Mouse (Mus musculus) myocyte (in vitro differentiated cells): ENCODE measurements around the gene Sp2. TPM values are rescaled to one million over a fixed set of nuclear protein-coding genes. Genes with fewer than 3 reads are reported as not detected.

ENCODE experiments used
- H3K27me3 ChIP-seq: one replicate; pipeline ENCODE4 v1.6.1; 2011; ENCODE audit not compliant: control insufficient read depth, insufficient read depth, insufficient read length
- H3K36me3 ChIP-seq: one replicate; pipeline ENCODE4 v1.6.1; 2011; ENCODE audit not compliant: control insufficient read depth, insufficient read depth
- H3K4me2 ChIP-seq: one replicate; pipeline ENCODE4 v1.6.1; 2011; ENCODE audit warnings: low read depth, control low read depth
- H3K4me3 ChIP-seq: one replicate; pipeline ENCODE4 v1.5.1; 2011; ENCODE audit warnings: mild to moderate bottlenecking, control low read depth, moderate library complexity
- H3K79me2 ChIP-seq: one replicate; pipeline ENCODE4 v1.6.1; 2011; ENCODE audit not compliant: control insufficient read depth, insufficient read depth
- H3ac ChIP-seq: one replicate; pipeline ENCODE4 v1.6.1; 2011; ENCODE audit not compliant: control insufficient read depth, insufficient read length
- CEBPB ChIP-seq: IDR thresholded peaks from 2 replicates; pipeline ENCODE4 v1.6.1; 2011; ENCODE audit warnings: mild to moderate bottlenecking, moderate library complexity; ENCODE audit not compliant: poor library complexity, insufficient read depth, severe bottlenecking
- E2F4 ChIP-seq: IDR thresholded peaks from one replicate; pipeline ENCODE4 v1.6.1; 2011; ENCODE audit warnings: mild to moderate bottlenecking, control low read depth, moderate library complexity; ENCODE audit not compliant: insufficient read depth
- MAX ChIP-seq: IDR thresholded peaks from one replicate; pipeline ENCODE4 v1.6.1; 2011; ENCODE audit warnings: low read depth, mild to moderate bottlenecking, control low read depth
- MYOD1 ChIP-seq, 3 experiments: IDR thresholded peaks; one replicate each; pipeline ENCODE4 v1.6.1; 2011; ENCODE audit warnings: control low read depth in 2 of 3, low read depth in 2 of 3, mild to moderate bottlenecking in 2 of 3, moderate library complexity in 1 of 3; ENCODE audit not compliant: insufficient read length in 2 of 3, control insufficient read depth in 1 of 3
- MYOG ChIP-seq, 3 experiments: IDR thresholded peaks; one replicate each; pipeline ENCODE4 v1.6.1; 2011; ENCODE audit warnings: control low read depth in 2 of 3, low read depth in 2 of 3, mild to moderate bottlenecking in 2 of 3; ENCODE audit not compliant: insufficient read length in 2 of 3, control insufficient read depth in 1 of 3, insufficient read depth in 1 of 3
- POLR2A ChIP-seq: IDR thresholded peaks from one replicate; pipeline ENCODE4 v1.6.1; 2011; ENCODE audit warnings: low read depth, mild to moderate bottlenecking, control low read depth, moderate library complexity; ENCODE audit not compliant: insufficient read length
- POLR2AphosphoS2 ChIP-seq: IDR thresholded peaks from one replicate; pipeline ENCODE4 v1.6.1; 2011; ENCODE audit warnings: low read depth, control low read depth; ENCODE audit not compliant: insufficient read length
- REST ChIP-seq: IDR thresholded peaks from one replicate; pipeline ENCODE4 v1.6.1; 2011; ENCODE audit warnings: mild to moderate bottlenecking, control low read depth, moderate library complexity; ENCODE audit not compliant: insufficient read depth, insufficient read length
- SRF ChIP-seq: IDR thresholded peaks from one replicate; pipeline ENCODE4 v1.6.1; 2011; ENCODE audit warnings: low read depth; ENCODE audit not compliant: control insufficient read depth, insufficient read length
- TCF12 ChIP-seq: IDR thresholded peaks from one replicate; pipeline ENCODE4 v1.6.1; 2011; ENCODE audit warnings: mild to moderate bottlenecking, control low read depth; ENCODE audit not compliant: poor library complexity, insufficient read depth, severe bottlenecking
- TCF3 ChIP-seq: IDR thresholded peaks from one replicate; pipeline ENCODE4 v1.6.1; 2011; ENCODE audit warnings: low read depth, control low read depth; ENCODE audit not compliant: insufficient read length
- USF1 ChIP-seq: IDR thresholded peaks from one replicate; pipeline ENCODE4 v1.6.1; 2011; ENCODE audit warnings: low read depth, mild to moderate bottlenecking, control low read depth, moderate library complexity
- polyA plus RNA-seq: library from polyadenylated mRNA; unstranded; fragments of >200 nt; fragmentation: generic; extraction: Trizol; gene quantifications from one replicate; pipeline ENCODE4 v1.2.1, GENCODE M21; 2012; ENCODE audit warnings: missing spikeins

The Sp2 gene
- polyA plus RNA-seq, 1 experiment: 11.5 TPM

GRCm38 (mm10) chr11:96980021-96980420 is 2.7 kb downstream of the Sp2 start:
- peaks cover 11% of the 10 kb centered on the region for H3K79me2 ChIP-seq
- no peak overlapping the region for H3K4me2 ChIP-seq
- TF ChIP-seq CEBPB: no peak
- no peak for TF ChIP-seq TCF12
- TF ChIP-seq MYOD1 (IDR thresholded peaks at IDR 0.05; ENCODE audit: control insufficient read depth in 1 of 3, insufficient read length in 2 of 3, low read depth in 2 of 3): no peak
- TF ChIP-seq REST: no peak
- TF ChIP-seq MAX: no peak
- TF ChIP-seq USF1: no peak
- TF ChIP-seq MYOG (IDR thresholded peaks at IDR 0.05; ENCODE audit: control insufficient read depth in 1 of 3, insufficient read depth in 1 of 3, insufficient read length in 2 of 3, low read depth in 2 of 3): no peak
- TF ChIP-seq SRF: no peak
- TF ChIP-seq TCF3: no peak
- TF ChIP-seq POLR2A: no peak
- no peak for TF ChIP-seq POLR2AphosphoS2
- TF ChIP-seq E2F4: no peak
- H3ac ChIP-seq: no peak overlapping the region
- no peak overlapping the region for H3K4me3 ChIP-seq
- H3K27me3 ChIP-seq: no peaks in the 10 kb centered on the region
- no peaks in the 10 kb centered on the region for H3K36me3 ChIP-seq

- H3K27me3 ChIP-seq: no peaks in the 10 kb centered on the region
- no peak overlapping the region for H3K4me3 ChIP-seq
- H3K36me3 ChIP-seq: no peaks in the 10 kb centered on the region
- no peak overlapping the region for H3ac ChIP-seq
- TF ChIP-seq MAX (no peak), USF1 (no peak), TCF12 (no peak), POLR2AphosphoS2 (no peak)
- no peak overlapping the region for H3K4me2 ChIP-seq
- peaks cover 17% of the 10 kb centered on the region for H3K79me2 ChIP-seq
Observed at GRCm38 (mm10) chr11:96979329-96979728, 3.4 kb downstream of the Sp2 start.

GRCm38 (mm10) chr11:96978401-96979246 is 4.1 kb downstream of the Sp2 start:
- Histone ChIP-seq H3K4me3 (peak overlapping the region; percentile 44), H3ac (peak overlapping the region; percentile 91), H3K36me3 (no peaks in the 10 kb centered on the region), H3K27me3 (no peaks in the 10 kb centered on the region), H3K4me2 (peak overlapping the region; percentile 80), H3K79me2 (peaks cover 24% of the 10 kb centered on the region)
- TF ChIP-seq CEBPB: no peak
- TF ChIP-seq MAX: no peak
- TF ChIP-seq POLR2AphosphoS2: no peak
- TF ChIP-seq SRF: no peak
- TF ChIP-seq MYOD1 (IDR thresholded peaks at IDR 0.05; ENCODE audit: control insufficient read depth in 1 of 3, insufficient read length in 2 of 3, low read depth in 2 of 3): no peak
- no peak for TF ChIP-seq POLR2A
- no peak for TF ChIP-seq E2F4

GRCm38 (mm10) chr11:96977606-96978400 is 5.0 kb downstream of the Sp2 start:
- no peaks in the 10 kb centered on the region for H3K36me3 ChIP-seq
- peak overlapping the region; percentile 91 for H3ac ChIP-seq
- peak overlapping the region; percentile 44 for H3K4me3 ChIP-seq
- H3K27me3 ChIP-seq: no peaks in the 10 kb centered on the region
- peaks cover 27% of the 10 kb centered on the region for H3K79me2 ChIP-seq
- peak overlapping the region; percentile 80 for H3K4me2 ChIP-seq
- TF ChIP-seq TCF3: peak; percentile 12
- no peak for TF ChIP-seq E2F4
- TF ChIP-seq TCF12: no peak
- TF ChIP-seq POLR2A: peak; percentile 94
- TF ChIP-seq SRF: peak; percentile 69
- no peak for TF ChIP-seq USF1
- peak; percentile 85 for TF ChIP-seq POLR2AphosphoS2
- TF ChIP-seq MYOG (IDR thresholded peaks at IDR 0.05; ENCODE audit: control insufficient read depth in 1 of 3, insufficient read depth in 1 of 3, insufficient read length in 2 of 3, low read depth in 2 of 3): peak in 1 of 3 experiments; percentile 0
- peak; percentile 4 to 73 (median 67) for TF ChIP-seq MYOD1 (IDR thresholded peaks at IDR 0.05; ENCODE audit: control insufficient read depth in 1 of 3, insufficient read length in 2 of 3, low read depth in 2 of 3)
